Mouse (Mus musculus) spleen, adult 18-20 months (tissue): ENCODE measurements at regions not wholly inside any gene's neighbourhood (a gene's known extent, or its start where the extent isn't known, plus 50 kb on each side); places are given as distances from the start of the nearest gene placed in this dataset.
"Not testable (repeated sequence)": the region's sequence is repeated elsewhere in the genome, so short reads cannot be mapped to it uniquely, and the experiment has no call there.

Source experiments
- DNase-seq, 2 experiments: peaks; one replicate each; pipeline ENCODE4 v3.0.0; 2022; ENCODE audit warnings: mixed read lengths in 2 of 2

DNA sequence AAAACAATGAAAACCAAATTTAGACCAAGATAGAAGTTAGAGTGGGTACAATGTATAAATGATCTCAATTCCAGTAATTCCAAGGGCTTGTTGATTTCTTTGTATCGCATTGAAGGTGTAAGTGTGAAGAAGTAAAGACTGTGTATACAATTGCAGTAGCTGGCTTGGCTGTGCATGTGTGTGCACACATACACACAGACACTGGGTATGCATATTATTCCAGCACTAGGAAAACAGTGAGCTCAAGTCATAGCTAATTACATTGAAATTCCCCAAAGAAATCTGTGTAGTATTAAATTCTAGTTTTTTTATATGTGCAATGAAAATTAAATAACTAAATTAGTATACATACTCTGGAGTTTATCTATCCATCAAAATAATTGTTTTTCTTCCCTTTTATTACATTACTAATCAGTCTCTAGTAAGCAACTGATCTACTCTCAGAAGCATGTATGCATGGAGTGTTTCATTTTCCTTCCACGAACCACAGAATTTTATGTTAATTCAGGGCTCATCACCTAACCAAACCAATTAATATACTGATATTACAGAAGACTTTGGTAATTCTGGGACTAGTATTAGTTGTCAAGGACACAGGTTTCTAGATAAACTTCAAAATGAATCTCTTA lies 56.5 kb downstream of the Gm8797 start:
- DNase-seq = no peak

DNA sequence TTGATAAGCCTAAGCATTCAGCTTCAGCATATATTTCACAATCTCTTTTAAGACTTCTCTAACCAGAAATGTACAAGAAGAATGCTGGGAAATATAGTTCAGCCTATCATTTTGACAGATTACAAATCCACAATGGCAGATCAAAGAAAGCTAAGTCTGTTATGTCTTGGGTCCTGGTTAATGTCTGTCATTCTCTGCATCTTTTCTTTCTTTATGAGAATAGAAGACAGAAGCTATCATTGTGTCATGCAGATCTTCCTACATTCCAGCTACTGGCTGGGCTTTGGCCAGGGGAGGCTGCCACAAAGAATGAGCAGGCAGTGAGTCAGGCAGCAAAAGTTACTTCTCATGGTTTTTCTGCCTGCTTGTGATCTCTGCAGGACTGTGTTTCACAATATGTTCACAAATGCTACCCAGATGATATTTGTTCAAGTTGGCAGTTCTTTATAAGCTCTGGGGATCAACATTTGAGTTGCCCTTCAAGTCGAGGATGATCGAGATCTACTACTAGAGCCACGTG lies 60.5 kb downstream of the Gm8797 start:
- DNase-seq = no peak

DNA sequence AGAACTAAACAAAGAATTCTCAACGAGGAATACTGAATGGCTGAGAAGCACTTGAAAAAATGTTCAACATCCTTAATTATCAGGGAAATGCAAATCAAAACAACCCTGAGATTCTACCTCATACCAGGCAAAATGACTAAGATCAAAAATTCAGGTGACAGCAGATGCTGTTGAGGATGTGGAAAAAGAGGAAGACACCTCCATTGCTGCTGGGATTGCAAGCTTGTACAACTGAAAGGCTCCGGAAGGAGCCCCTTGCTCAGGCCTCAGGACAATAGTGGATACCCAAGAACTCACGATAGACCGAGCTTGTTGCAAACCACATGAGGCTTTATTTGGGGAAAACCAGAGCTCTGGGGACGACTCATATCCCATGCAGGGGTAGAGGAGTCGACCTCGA lies 69.6 kb downstream of the Gm8797 start:
- DNase-seq = not testable (repeated sequence)

DNA sequence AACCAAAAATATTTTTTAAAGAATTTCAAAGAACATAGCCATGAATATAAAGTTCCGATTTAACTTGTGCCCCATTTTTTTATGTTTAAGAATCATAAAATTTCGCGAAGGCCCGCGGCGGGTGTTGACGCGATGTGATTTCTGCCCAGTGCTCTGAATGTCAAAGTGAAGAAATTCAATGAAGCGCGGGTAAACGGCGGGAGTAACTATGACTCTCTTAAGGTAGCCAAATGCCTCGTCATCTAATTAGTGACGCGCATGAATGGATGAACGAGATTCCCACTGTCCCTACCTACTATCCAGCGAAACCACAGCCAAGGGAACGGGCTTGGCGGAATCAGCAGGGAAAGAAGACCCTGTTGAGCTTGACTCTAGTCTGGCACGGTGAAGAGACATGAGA lies 109.6 kb downstream of the Gm8797 start:
- DNase-seq = peak; percentile 100

DNA sequence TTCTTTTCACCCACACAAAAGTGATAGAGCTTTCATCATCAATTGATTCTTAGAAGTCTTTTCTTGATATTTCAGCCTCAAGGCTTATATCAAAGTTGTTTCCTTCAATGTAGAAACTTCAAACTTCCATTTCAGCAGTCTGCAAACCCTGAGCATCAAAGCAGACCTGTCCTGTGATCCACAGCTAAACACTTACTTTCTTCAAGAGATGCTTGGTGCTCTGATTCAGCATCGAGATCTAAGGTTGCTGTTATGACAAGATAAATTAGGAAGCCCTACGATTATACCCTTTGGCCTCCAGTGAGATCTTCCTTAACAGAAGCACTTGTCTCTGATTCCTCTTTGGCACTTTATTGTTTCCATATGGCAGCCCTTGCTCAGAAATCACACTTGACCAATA lies 119.8 kb downstream of the Gm8797 start:
- no peak for DNase-seq

DNA sequence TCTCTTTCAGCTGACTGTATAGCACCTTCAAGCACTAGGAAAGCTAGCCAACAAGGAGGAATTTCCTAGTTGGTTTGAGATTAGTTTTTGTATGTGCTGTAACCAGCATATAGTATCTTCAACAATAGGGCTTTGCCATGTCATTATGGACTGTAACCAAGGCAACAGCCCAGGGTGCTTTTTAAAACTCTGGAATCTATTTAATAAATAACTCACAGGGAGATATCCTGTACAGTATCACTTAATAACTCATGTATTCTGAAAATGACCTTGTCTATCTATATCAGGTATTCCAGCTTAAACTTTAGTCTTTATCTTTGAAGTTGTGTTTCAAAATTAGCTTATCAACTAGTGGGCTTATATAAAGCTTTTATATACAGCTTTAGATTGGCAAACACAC lies 128.5 kb downstream of the Gm8797 start:
- no peak for DNase-seq

DNA sequence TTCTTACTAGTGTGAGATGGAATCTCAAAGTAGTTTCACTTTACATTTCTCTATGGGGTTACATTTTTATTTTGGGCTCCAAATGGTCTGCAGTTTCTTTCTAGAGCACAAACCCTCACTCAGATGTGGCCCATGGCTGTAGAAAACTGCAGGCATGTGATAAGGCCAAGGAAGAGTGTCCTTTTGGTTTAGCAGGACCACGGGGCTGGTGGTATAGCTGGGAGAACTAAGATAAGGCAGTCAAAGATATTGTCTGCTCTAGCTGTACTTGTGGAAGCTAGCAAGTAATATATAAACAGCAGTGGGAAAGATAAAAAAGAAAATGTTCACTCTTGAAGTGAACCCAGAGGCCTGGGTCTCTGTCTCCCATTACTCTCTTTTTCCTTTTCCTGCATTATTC lies 166.9 kb downstream of the Gm8797 start:
- no peak for DNase-seq

DNA sequence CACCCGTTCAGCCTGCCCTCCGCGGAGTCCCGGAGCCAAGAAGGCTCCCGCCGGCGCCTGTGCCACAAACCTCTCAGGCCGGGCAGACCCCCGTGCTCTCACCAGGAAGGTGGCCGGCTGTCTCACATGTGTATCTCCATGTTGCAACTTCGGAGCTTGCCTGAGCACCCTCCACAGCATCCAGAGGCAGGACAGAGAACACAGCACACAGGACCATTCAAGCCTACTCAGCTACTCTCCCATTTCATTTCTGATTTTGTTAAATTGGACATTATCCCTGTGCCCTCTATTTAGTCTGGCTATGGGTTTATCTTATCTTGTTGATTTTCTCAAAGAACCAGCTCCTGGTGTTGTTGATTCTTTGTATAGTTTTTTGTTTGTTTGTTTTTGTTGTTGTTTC lies 199.6 kb downstream of the Gm8797 start:
- not testable (repeated sequence) for DNase-seq

DNA sequence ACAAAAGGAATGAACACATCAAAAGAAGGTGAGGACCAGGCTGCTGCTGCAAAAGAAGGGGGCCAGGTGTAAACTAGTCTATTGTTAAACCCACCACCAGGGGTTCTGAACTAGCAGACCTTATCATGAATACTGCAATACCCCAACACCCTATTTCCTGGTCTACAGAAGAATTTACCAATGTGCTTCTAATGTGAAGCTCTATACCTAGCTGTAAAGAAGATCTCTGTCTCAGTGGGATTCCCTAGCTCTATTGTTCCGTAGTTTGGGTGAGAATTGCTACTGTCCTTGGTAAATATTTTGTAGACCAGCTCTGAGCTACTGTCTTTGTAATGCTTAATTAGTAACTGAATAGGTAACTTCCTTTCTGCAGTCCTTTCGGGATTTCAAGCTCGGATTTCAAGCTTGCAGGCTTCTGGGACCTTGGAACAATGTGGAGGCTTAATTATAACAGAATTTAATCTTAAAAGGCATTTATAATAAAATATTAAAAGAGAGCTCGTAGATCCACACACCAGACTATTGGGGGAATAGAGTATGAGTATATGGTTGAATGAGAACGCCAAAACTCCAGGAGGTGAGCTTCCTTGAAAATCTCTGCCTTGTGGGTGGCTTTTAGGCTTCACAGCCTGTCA lies 238.5 kb downstream of the Gm8797 start:
- not testable (repeated sequence) for DNase-seq

DNA sequence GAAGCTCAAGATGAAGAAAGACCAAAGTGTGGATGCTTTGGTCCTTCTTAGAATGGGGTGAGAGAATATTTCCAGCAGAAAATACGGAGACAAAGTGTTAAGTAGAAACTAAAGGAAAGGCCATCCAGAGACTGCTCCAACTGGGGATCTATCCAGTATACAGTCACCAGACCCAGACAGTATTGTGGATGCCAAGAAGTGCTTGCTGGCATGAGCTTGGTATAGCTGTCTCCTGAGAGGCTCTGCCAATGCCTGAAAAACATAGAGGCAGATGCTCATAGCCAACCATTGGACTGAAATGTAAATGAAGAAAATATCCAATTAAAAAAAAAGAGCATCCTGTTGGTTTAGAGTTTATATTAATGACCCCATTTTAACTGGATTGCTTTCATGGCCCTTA lies 253.8 kb downstream of the Gm8797 start:
- no peak for DNase-seq

DNA sequence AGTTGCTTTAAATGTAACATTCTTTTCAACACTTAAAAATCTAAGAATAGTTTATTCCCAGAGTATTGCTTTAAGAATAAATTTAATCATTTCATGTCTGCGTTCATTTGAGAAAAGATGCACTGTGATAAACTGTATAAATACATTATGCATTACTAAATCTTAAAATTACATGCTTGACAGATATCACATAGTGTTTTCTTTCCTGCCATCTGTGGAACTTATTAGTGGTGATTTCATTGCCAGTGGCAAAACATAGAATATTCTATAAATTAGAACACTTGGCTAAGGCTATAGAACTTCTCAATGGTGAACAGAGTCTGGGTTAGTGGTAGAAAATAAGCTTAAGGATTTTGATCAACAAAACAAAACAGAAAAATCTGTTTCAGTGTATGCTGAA lies 268.1 kb downstream of the Gm8797 start:
- DNase-seq = no peak

DNA sequence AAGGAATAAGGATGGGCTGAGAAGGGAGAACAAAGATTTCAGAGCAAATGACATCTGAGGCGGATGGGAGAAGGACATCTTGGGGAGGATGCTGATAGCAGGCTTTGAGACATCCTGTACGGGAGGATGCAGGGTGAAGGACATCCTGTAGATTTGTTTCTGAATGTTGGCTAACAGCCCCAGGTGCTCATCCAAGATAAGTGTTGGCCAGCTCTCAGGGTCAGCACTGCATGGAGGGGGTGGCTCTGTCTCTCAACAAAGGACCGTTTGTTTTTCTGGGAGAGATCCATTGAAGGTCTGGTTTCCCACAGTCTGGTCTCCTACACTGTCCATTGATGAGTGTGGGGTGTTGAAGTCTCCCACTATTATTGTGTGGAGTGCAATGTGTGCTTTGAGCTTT lies 290.7 kb downstream of the Gm8797 start:
- not testable (repeated sequence) for DNase-seq

DNA sequence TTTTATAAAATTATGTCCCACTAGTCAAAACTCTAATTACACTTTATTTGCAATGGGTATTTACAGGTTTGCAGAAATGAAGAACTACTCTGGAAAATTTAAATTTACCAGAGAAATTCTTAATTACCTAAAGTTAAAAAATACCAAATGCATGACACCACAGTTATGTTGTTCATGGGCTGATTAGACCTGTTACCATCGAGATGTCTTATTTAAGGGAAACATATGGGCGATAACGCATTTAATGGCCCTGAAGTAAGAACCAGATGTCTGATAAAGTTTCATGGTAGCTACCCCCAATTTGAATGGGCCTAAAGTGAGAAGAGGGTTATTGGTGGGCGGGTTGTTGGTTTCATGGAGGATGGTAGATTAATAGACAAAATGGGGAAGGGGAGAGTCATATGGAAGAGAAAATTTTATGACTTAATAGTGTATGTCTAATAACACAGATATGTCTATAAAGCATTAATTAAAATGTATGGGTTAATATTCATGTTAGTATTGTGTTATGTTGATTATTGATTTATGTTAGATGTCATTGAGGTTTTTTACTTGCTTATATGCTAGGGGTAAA lies 299.0 kb downstream of the Gm8797 start:
- DNase-seq = no peak

DNA sequence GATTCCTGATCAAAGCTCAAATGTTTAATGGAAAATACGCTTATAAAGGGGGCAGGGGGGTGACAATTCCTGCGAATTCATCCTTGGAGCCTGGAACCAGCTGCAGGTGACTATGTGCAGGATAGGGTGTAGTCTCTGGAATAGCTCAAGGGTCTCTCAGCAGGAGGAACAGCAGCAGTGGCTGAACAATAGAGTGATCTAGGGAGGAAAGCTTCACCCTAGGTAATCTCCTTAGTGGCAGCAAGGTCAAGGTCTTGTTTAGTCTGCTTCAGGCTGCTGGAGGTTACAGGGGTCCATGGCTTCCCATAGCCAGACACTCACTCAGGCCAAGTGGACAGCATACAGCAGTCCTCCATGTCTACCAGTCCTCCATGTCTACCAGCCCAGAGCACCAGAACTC lies 301.3 kb downstream of the Gm8797 start:
- no peak for DNase-seq

DNA sequence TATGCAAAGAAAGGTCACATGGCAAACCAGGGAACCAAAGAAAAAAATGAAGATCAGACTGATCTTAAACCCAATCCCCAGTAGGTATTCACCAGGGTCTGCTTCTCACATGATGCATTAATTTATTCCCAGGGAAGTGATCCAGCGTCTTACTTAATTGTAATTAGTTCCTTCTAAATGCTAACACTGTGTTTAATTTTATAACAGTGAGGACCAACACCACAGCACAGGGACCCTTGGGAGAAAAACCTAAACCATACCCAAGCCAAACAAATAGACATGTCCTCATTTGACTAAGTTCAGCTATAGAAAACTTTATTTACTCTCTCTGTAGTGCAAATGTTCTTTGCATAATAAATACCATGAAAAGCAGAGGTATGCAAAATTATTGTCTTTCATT lies 333.2 kb downstream of the Gm8797 start:
- DNase-seq = no peak

DNA sequence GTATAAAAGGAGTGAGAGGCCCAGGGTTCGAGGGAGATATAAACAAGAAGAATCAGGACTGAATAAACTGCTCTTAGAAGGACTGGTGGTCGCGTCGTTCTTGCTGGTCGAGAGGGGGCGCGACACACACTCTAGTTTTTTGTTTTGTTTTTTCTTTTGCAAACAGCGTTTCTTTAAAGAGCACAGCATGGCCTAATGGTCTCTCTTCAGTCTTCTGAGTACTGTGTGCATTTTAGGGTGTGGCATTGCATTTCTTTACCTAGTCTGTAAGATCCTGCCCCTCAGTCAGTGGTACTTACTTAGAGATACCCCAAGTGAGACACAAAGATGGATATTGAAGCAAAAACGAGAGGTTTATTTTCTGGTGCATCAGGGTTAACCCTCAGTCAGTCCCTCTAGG lies 336.7 kb downstream of the Gm8797 start:
- no peak for DNase-seq

DNA sequence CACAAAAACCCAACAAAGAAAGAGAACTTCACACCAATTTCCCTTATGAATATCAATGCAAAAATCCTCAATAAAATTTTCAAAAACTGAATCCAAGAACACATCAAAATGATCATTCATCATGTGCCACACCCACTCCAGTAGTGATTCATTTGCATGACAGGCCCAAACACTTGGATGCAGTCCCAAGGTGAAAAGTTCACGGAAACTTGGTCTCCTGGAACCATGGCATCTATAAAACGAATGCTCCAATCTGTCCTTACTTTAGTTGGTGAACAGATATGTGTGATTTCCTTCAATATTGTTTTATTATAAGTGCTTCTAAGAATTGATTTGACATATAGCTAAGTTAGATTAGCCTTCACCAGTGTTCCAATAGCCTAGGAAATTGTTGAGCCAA lies 343.3 kb downstream of the Gm8797 start:
- no peak for DNase-seq

DNA sequence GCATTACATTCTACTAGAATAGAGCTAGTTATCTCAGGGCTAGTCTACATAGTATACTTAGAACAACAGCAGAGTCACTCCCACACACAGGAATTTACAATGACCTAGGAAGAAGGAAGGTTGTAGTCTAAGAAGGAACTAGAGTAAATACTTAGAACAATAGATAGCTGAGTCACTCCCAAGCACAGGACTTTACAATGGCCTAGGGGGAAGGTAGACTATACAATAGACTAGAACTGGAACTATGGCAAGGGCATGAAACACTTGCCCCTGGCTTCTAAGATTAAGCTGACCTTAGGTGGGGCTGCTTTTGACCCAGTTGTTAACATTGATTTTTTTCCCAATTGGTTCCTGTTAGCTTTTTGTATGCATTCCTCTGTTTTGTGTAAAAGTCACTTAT lies 343.8 kb downstream of the Gm8797 start:
- not testable (repeated sequence) for DNase-seq

DNA sequence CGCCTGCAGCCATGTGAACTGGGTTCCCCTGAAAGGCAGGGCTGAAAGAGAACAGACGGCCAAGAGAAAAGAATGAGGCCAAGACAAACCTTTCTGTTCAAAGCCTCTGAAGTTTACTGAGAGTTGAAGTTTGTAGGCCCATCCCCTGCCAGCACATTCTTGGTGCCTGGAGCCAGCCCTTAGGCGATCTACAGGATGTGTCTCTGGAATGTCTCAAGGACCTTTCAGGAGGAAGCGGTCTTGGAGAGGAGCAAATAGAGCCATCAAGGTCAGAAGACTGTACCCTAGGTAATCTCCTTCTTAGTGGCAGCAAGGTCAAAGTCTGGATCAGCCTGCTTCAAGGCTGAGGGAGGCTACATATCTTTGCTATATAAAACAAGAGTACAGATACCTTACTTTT lies 350.3 kb downstream of the Gm8797 start:
- DNase-seq = no peak

DNA sequence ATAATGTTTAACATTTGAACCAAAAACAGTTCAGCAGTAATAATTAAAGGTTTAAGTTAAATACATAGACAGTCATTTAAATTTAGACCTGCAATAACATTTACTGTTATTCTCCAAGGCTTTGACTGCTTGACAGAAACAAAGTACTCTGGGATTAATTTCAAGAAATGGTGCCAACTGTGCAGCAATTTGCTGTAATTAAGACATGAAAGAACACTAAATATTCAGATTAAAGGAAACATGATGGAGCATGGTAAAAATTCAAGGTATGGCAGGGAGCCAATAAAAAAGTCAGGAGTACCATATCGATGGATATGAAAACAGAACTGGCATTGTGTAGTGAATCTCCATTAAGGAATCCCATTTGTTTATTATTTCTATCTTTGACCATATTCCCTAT lies 352.3 kb downstream of the Gm8797 start:
- no peak for DNase-seq

DNA sequence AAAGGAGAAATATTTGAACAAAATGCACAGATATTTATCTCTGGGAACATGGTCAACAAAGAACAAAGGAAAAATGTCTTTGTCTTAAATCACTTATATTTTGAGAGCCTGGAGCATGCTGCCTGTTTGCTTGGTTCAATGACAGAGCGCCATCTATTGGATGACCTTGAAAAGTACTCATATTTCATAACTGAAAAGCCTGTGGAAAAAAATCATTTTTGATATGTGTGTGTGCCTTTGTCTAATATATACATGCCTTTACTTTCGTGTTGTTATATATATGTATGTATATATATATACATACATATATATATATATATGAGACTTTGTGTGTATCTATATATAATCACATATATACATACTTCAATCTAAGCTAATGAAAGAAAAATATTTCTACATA lies 356.1 kb downstream of the Gm8797 start:
- no peak for DNase-seq

DNA sequence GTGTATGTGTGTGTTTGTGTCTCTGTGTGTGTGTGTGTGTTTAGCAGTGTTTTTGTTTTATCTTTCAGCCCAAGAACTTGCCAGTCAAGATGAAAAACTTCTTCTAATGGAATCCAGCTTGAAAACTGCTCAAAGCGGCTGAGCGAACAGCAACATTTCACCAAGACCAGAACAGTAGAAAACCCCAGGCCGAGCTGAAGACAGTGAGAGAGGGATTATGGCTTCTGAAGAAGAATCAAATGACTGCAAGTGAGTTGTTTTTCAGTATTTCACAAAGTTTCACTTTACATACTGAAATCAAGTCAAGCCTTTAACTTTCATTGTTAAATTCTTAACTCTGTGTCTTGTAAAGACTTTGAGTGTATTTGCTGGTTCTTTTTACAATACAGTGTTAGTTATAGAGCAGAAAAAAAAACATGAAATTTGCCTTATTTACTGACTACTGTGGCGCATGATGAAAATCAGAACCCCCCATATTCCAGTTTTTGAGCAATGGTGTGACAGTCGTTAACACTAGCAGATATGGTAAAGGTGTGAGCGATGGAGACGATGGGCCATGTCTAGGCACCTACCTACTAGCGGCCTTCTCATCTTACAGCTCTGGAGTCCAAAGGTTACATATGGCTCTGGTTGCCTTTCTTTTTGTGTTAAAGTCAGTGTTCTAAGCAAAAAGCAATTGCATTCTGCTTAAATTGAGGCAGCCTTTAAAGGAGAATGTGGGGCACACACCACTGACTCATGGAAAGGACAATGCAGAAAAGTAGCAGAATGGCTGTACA lies 357.0 kb downstream of the Gm8797 start:
- no peak for DNase-seq

DNA sequence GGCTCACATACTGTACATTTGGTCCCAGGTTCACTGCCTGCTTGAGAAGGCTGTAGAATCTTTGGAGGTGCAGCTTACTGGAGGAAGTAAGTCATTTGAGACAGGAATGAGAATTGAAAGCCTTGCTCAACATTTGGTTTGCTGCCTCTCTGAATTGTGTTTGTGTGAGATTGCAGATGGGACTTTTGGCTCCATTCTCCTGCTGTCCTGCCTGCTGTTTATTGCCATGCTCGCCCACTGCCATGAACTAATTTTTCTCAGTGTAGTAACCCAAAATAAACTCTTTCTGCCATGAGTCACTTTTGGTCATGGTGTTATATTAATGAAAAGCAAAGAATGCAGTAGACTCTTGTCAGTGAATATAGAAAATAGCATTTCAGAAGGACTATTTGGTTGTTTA lies 368.1 kb downstream of the Gm8797 start:
- DNase-seq = no peak

DNA sequence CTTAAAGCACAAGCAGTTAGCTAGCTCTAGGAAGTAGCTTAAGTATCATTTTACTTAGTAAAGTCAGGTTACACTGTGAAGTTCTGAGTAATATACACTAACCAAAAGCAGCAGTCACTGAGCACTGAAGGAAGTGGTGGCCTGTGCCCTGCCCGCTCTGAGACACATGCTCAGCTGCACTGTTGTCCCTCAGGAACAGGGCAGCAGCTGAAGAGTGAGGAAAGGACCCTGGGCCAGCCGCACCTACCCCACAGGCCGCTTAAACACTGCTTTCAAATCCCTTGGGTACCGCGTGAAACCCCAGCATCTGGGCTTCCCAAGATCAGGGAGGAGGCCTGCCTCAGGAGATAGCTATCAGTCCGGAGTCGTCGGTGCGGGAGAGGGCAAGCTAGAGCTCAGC lies 385.1 kb downstream of the Gm8797 start:
- not testable (repeated sequence) for DNase-seq
